16 mouse cellular contexts compared by ENCODE assay signal in the genomic region with DNA sequence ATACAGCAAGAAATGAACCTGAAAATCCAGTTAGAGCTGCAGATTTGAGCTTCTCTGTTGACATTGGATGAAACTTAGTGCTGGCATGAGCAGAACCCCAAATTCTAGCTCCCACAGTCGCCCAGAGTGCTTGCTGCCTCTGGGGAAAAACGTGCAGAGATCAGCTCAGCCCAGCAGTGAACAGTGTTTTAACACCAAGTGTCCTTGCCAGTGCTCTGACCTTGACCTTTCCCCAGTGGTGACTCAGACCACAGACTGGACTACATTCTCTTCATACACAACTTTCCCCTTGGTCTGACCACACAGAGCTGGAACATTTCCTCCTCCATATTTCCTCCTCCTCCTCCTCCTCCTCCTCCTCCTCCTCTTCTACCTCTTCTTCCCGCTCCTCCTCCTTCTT. TPM values are rescaled to one million over a fixed set of nuclear protein-coding genes. Genes with fewer than 3 reads are reported as not detected.
DNase-seq lines count a peak whose midpoint lies in the region; ATAC-seq and TF ChIP-seq lines count a peak whose summit lies in the region.
"Had no signal": no experiment of that assay in that cellular context is flagged by ENCODE, and none has a peak within 500 bp of the region (broad histone marks: within the 10 kb centered on the region; RNA-seq: fewer than 3 reads in every experiment).

No protein-coding gene starts in this region.

- no peak for TF ChIP-seq RAD21 in MEL (IDR thresholded peaks at IDR 0.05; ENCODE audit: low read depth, low read length)

- ATAC-seq in liver, embryonic 15.5 days (ENCODE audit: insufficient read depth) = no peak
- no peak for ATAC-seq in inflammation-experienced regulatory T-cells, adult 6 months
- ATAC-seq in hindbrain, embryonic 14.5 days (ENCODE audit: low FRiP score) = no peak
- ATAC-seq: forebrain, embryonic 13.5 days; midbrain, embryonic 13.5 days had no signal

- no peaks in the 10 kb centered on the region for H3K36me3 ChIP-seq in kidney, adult 2 months (ENCODE audit: control insufficient read depth, insufficient read depth, low read length)
- peaks cover 0 to 29% of the 10 kb centered on the region in 2 experiments; a peak in 2 of 4 replicates for H3K36me3 ChIP-seq in MEL (ENCODE audit: control insufficient read depth in 1 of 2, insufficient read depth in 2 of 2, low read length in 2 of 2)
- 0 out of 2 replicates have a peak, but pooled peaks cover 4% of the 10 kb centered on the region for H3K36me3 ChIP-seq in liver, embryonic 15.5 days (replicated peaks)
- no peaks in the 10 kb centered on the region for H3K36me3 ChIP-seq in hindbrain, embryonic 14.5 days (replicated peaks; ENCODE audit: control insufficient read depth, insufficient read depth)
- H3K36me3 ChIP-seq: midbrain, embryonic 13.5 days; neural tube, embryonic 15.5 days had no signal

- peak in 1 of 2 experiments; percentile 25; a peak in 1 of 4 replicates for TF ChIP-seq EP300 in MEL (IDR thresholded peaks at IDR 0.05; ENCODE audit: low read depth in 1 of 2, low read length in 2 of 2)

- H3K9me3 ChIP-seq in MEL (replicated peaks; ENCODE audit: insufficient read depth, low read length) = no peaks in the 10 kb centered on the region
- no peaks in the 10 kb centered on the region for H3K9me3 ChIP-seq in liver, embryonic 15.5 days (replicated peaks)
- H3K9me3 ChIP-seq in hindbrain, embryonic 14.5 days (ENCODE audit: control insufficient read depth, low read length) = no peaks in the 10 kb centered on the region
- H3K9me3 ChIP-seq: forebrain, embryonic 13.5 days; midbrain, embryonic 13.5 days; neural tube, embryonic 15.5 days had no signal

- no peaks in the 10 kb centered on the region for H3K27me3 ChIP-seq in kidney, adult 2 months (replicated peaks; ENCODE audit: control insufficient read depth, insufficient read depth, low read length)
- H3K27me3 ChIP-seq in MEL (ENCODE audit: control insufficient read depth in 1 of 2, insufficient read depth in 2 of 2, low read length in 2 of 2) = no peaks in the 10 kb centered on the region
- peaks cover 17% of the 10 kb centered on the region for H3K27me3 ChIP-seq in liver, embryonic 15.5 days
- H3K27me3 ChIP-seq in hindbrain, embryonic 14.5 days (ENCODE audit: control insufficient read depth, insufficient read depth, low read length) = peaks cover 27% of the 10 kb centered on the region

- H3K4me1 ChIP-seq in kidney, adult 2 months (ENCODE audit: control insufficient read depth, insufficient read depth, low read length) = peaks cover 7% of the 10 kb centered on the region; the same call in 1 of the 2 replicates
- peaks cover 11 to 38% of the 10 kb centered on the region in 2 experiments for H3K4me1 ChIP-seq in MEL (ENCODE audit: control insufficient read depth in 1 of 2, insufficient read depth in 2 of 2, low read length in 2 of 2)
- H3K4me1 ChIP-seq in liver, embryonic 15.5 days (replicated peaks) = peaks cover 64% of the 10 kb centered on the region
- H3K4me1 ChIP-seq in hindbrain, embryonic 14.5 days (replicated peaks; ENCODE audit: control insufficient read depth, insufficient read depth, low read length) = no peaks in the 10 kb centered on the region; the same call in 1 of the 2 replicates

- DNase-seq in kidney, adult 2 months = no peak
- DNase-seq in kidney, adult 11 months = no peak
- DNase-seq in MEL (ENCODE audit: low read depth, low spot score) = peak; percentile 43
- DNase-seq in adrenal gland, postnatal 25 days = peak; percentile 76
- no peak for DNase-seq in testis, postnatal 10 days (ENCODE audit: low spot score)
- DNase-seq in hindbrain, embryonic 14.5 days (ENCODE audit: low spot score) = no peak
- DNase-seq: embryo, embryonic 11 days; lung, adult 18-20 months; right cerebral cortex, postnatal 25 days; thymus, adult 2 months had no signal

- peaks cover 1% of the 10 kb centered on the region; the same call in 1 of the 2 replicates for H3K79me2 ChIP-seq in MEL (ENCODE audit: control insufficient read depth, insufficient read depth, low read length, poor library complexity)

- no peak for TF ChIP-seq POLR2A in kidney, adult 2 months (IDR thresholded peaks at IDR 0.05; ENCODE audit: low read depth, low read length)
- TF ChIP-seq POLR2A in MEL (IDR thresholded peaks at IDR 0.05; ENCODE audit: control insufficient read depth in 1 of 2, insufficient read depth in 1 of 2, low read depth in 1 of 2, low read length in 2 of 2, poor library complexity in 1 of 2) = no peak; a peak in 1 of 4 replicates

- WGBS in kidney, adult 2 months = 44% methylated on average over 3 of the region's 3 CpGs
- WGBS in liver, embryonic 15.5 days (ENCODE audit: insufficient replicate concordance) = 29% methylated on average over 3 of the region's 3 CpGs
- 63% methylated on average over 3 of the region's 3 CpGs for WGBS in hindbrain, embryonic 14.5 days

- peak overlapping the region; percentile 44 for H3K9ac ChIP-seq in MEL (ENCODE audit: control insufficient read depth, low read depth, low read length, poor library complexity, severe bottlenecking)
- peak overlapping the region; percentile 77 for H3K9ac ChIP-seq in liver, embryonic 15.5 days
- no peak overlapping the region for H3K9ac ChIP-seq in hindbrain, embryonic 14.5 days
- H3K9ac ChIP-seq: forebrain, embryonic 13.5 days; midbrain, embryonic 13.5 days; neural tube, embryonic 15.5 days had no signal

- no peak overlapping the region for H3K27ac ChIP-seq in kidney, adult 2 months (ENCODE audit: insufficient read depth, low read depth, low read length)
- peak overlapping the region; percentile 86 for H3K27ac ChIP-seq in MEL (ENCODE audit: control insufficient read depth, low read depth, low read length)
- H3K27ac ChIP-seq in liver, embryonic 15.5 days (replicated peaks) = peak overlapping the region; percentile 97
- no peak overlapping the region for H3K27ac ChIP-seq in hindbrain, embryonic 14.5 days
- H3K27ac ChIP-seq: forebrain, embryonic 13.5 days; midbrain, embryonic 13.5 days; neural tube, embryonic 15.5 days had no signal

- peak overlapping the region; percentile 96 for H3K4me2 ChIP-seq in liver, embryonic 15.5 days
- no peak overlapping the region for H3K4me2 ChIP-seq in hindbrain, embryonic 14.5 days (replicated peaks)

- peak overlapping the region; percentile 34 for H3K4me3 ChIP-seq in kidney, adult 2 months (ENCODE audit: insufficient read depth, low read depth, low read length)
- peak overlapping the region; percentile 23 to 96 for H3K4me3 ChIP-seq in MEL (ENCODE audit: control insufficient read depth in 1 of 2, insufficient read depth in 1 of 2, low read depth in 2 of 2, low read length in 2 of 2)
- H3K4me3 ChIP-seq in liver, embryonic 15.5 days (replicated peaks) = peak overlapping the region; percentile 75
- H3K4me3 ChIP-seq in hindbrain, embryonic 14.5 days (replicated peaks; ENCODE audit: low read length) = no peak overlapping the region

- no peak for TF ChIP-seq CTCF in kidney, adult 2 months (conservative IDR thresholded peaks at IDR 0.05; ENCODE audit: insufficient read depth, insufficient read length, low read depth, low read length)
- TF ChIP-seq CTCF in MEL (IDR thresholded peaks at IDR 0.05 in 2 of 3, conservative IDR thresholded peaks at IDR 0.05 in 1 of 3; ENCODE audit: control insufficient read depth in 1 of 3, insufficient read depth in 1 of 3, low read depth in 2 of 3, low read length in 3 of 3, poor library complexity in 1 of 3, severe bottlenecking in 1 of 3) = no peak

TF ChIP-seq in MEL, 35 proteins besides CTCF, POLR2A, EP300 and RAD21:
- TF ChIP-seq ETS1 (IDR thresholded peaks at IDR 0.05; ENCODE audit: low read depth, low read length) (0 out of 2 replicates have a peak, but pooled peaks have one; percentile 18), ZNF384 (IDR thresholded peaks at IDR 0.05; ENCODE audit: low read depth, low read length) (no peak), MXI1 (IDR thresholded peaks at IDR 0.05; ENCODE audit: low read depth, low read length) (0 out of 2 replicates have a peak, but pooled peaks have one; percentile 33)

RNA-seq across cellular contexts. Expression of a gene that starts 1.6 kb away (rescaled TPM):
- 66.4 and 71.2 TPM in 2 replicates for polyA plus RNA-seq in kidney, adult 2 months (2012; rRNA removed)
- 8.2 and 11.9 TPM in 2 replicates for total RNA-seq in MEL (2012; rRNA removed)
- 10 to 100 TPM in 1 of 2 experiments, not detected in 1; 15.1 TPM for polyA plus RNA-seq in MEL (2012; ENCODE audit: insufficient read depth in 1 of 2, insufficient read length in 2 of 2, low read depth in 1 of 2, low replicate concordance in 2 of 2, missing spikeins in 1 of 2)
- 14.8 and 22.1 TPM in 2 replicates for total RNA-seq in adrenal gland, postnatal 25 days (2021)
- polyA plus RNA-seq in liver, embryonic 15.5 days (2015; fragmentation: Nextera tagmentation; extraction: Ambion mirVana) = 8.2 and 8.7 TPM in 2 replicates
- 1 to 10 TPM in 2 of 3 experiments, under 1 TPM in 1; 0.48 to 6.3 (median 2.8) TPM for polyA plus RNA-seq in inflammation-experienced regulatory T-cells, adult 6 months (2017; shearing (Covaris generic))
- polyA plus RNA-seq in hindbrain, embryonic 14.5 days (2014; fragmentation: Nextera tagmentation; extraction: Ambion mirVana) = 11.7 and 12.6 TPM in 2 replicates

RNA-seq across cellular contexts. Expression of a gene that starts 43.1 kb away (rescaled TPM):
- 1,404 and 1,744 TPM in 2 replicates for polyA plus RNA-seq in kidney, adult 2 months (2012; rRNA removed)
- 191 and 205 TPM in 2 replicates for total RNA-seq in MEL (2012; rRNA removed)
- 100 to 1,000 TPM; 109 to 233 TPM for polyA plus RNA-seq in MEL (2012; ENCODE audit: insufficient read depth in 1 of 2, insufficient read length in 2 of 2, low read depth in 1 of 2, low replicate concordance in 2 of 2, missing spikeins in 1 of 2)
- 393 and 413 TPM in 2 replicates for total RNA-seq in adrenal gland, postnatal 25 days (2021)
- polyA plus RNA-seq in liver, embryonic 15.5 days (2015; fragmentation: Nextera tagmentation; extraction: Ambion mirVana) = 200 and 205 TPM in 2 replicates
- 10 to 100 TPM; 10.1 to 22.6 (median 17.5) TPM for polyA plus RNA-seq in inflammation-experienced regulatory T-cells, adult 6 months (2017; shearing (Covaris generic))
- polyA plus RNA-seq in hindbrain, embryonic 14.5 days (2014; fragmentation: Nextera tagmentation; extraction: Ambion mirVana) = 331 and 347 TPM in 2 replicates

RNA-seq across cellular contexts. Expression of a gene that starts 51.9 kb away (rescaled TPM):
- polyA plus RNA-seq in kidney, adult 2 months (2012; rRNA removed) = 0.18 and 0.99 TPM in 2 replicates
- total RNA-seq in MEL (2012; rRNA removed) = not detected in 2 replicates
- not detected for polyA plus RNA-seq in MEL (2012; ENCODE audit: insufficient read depth in 1 of 2, insufficient read length in 2 of 2, low read depth in 1 of 2, low replicate concordance in 2 of 2, missing spikeins in 1 of 2)
- 1.4 and 1.7 TPM in 2 replicates for total RNA-seq in adrenal gland, postnatal 25 days (2021)
- 0.85 and 1.1 TPM in 2 replicates for polyA plus RNA-seq in liver, embryonic 15.5 days (2015; fragmentation: Nextera tagmentation; extraction: Ambion mirVana)
- polyA plus RNA-seq in inflammation-experienced regulatory T-cells, adult 6 months (2017; shearing (Covaris generic)) = not detected
- polyA plus RNA-seq in hindbrain, embryonic 14.5 days (2014; fragmentation: Nextera tagmentation; extraction: Ambion mirVana) = not detected in 2 replicates
- polyA plus RNA-seq: forebrain, embryonic 13.5 days; kidney, embryonic 14.5 days had no signal

Comparison
In these comparisons a context has a peak if more than half of its experiments do, and no peak if none do; other contexts are left out.
1. DNase-seq: peak in MEL (single experiment) and adrenal gland, postnatal 25 days (single experiment); none in kidney, adult 2 months (single experiment), kidney, adult 11 months (single experiment), testis, postnatal 10 days (single experiment) and hindbrain, embryonic 14.5 days (single experiment).
2. H3K27ac ChIP-seq: peak in MEL (single experiment) and liver, embryonic 15.5 days (single experiment); none in kidney, adult 2 months (single experiment) and hindbrain, embryonic 14.5 days (single experiment).